Mouse (Mus musculus) forebrain, postnatal 0 days (tissue): ENCODE results near the gene 1810024B03Rik. TPM values are rescaled to one million over a fixed set of nuclear protein-coding genes. Genes with fewer than 3 reads are reported as not detected.
"Not testable (repeated sequence)": the region's sequence is repeated elsewhere in the genome, so short reads cannot be mapped to it uniquely, and the experiment has no call there.

ENCODE experiments used
- ATAC-seq: fragments of 200-750 bp; cut with Nextera tagmentation; 2 replicates; pipeline ENCODE4 v1.8.0; 2017; ENCODE audit warnings: mild to moderate bottlenecking, moderate library complexity
- DNase-seq: peaks from one replicate; pipeline ENCODE4 v3.0.0-alpha.2; 2015
- H3K27ac ChIP-seq: fragments of 300-500 bp; sonication (generic); 2 replicates; pipeline ENCODE4 v1.5.1; 2014; ENCODE audit warnings: low read depth, mild to moderate bottlenecking, antibody characterized with exemption, low read length, moderate library complexity, mixed read lengths
- H3K27me3 ChIP-seq: fragments of 300-500 bp; sonication (generic); 2 replicates; pipeline ENCODE4 v1.6.1; 2014; ENCODE audit warnings: mild to moderate bottlenecking, low read length, mixed read lengths; ENCODE audit not compliant: insufficient read depth
- H3K36me3 ChIP-seq: fragments of 300-500 bp; sonication (generic); 2 replicates; pipeline ENCODE4 v1.6.1; 2014; ENCODE audit warnings: mild to moderate bottlenecking, moderate library complexity; ENCODE audit not compliant: insufficient read depth
- H3K4me1 ChIP-seq: fragments of 300-500 bp; sonication (generic); 2 replicates; pipeline ENCODE4 v1.6.1; 2014; ENCODE audit warnings: antibody characterized with exemption; ENCODE audit not compliant: insufficient read depth
- H3K4me2 ChIP-seq: fragments of 300-500 bp; sonication (generic); 2 replicates; pipeline ENCODE4 v1.6.1; 2014; ENCODE audit warnings: low read depth, mild to moderate bottlenecking, moderate library complexity
- H3K4me3 ChIP-seq: fragments of 300-500 bp; sonication (generic); 2 replicates; pipeline ENCODE4 v1.5.1; 2014; ENCODE audit warnings: low read depth, low read length, mixed read lengths
- H3K9ac ChIP-seq: fragments of 300-500 bp; sonication (generic); 2 replicates; pipeline ENCODE4 v1.6.1; 2014; ENCODE audit warnings: mild to moderate bottlenecking
- H3K9me3 ChIP-seq: fragments of 300-500 bp; sonication (generic); 2 replicates; pipeline ENCODE4 v1.6.1; 2016; ENCODE audit warnings: low read length
- CTCF ChIP-seq: sonication (generic); IDR thresholded peaks from 2 replicates; pipeline ENCODE4 v1.5.1; 2016; ENCODE audit warnings: antibody characterized with exemption, control low read depth, low read depth
- WGBS: fragments of 180-500 bp; shearing (Covaris S2); extraction: QIAGEN DNeasy Blood & Tissue Kit; methylation state at CpG from one replicate; pipeline ENCODE4 v1.1.7; 2014; 5-methylcytosine and 5-hydroxymethylcytosine counted together
- polyA plus RNA-seq: library from polyadenylated mRNA; unstranded; fragments of >200 nt; fragmentation: Nextera tagmentation; extraction: Ambion mirVana; gene quantifications from 2 replicates; pipeline ENCODE4 v1.2.1, GENCODE M21; 2015
- total RNA-seq: library from RNA; depleted of rRNA; stranded (reverse); fragments of >200 nt; gene quantifications from 2 replicates; pipeline ENCODE4 v1.2.3, GENCODE M21; 2014

The 1810024B03Rik gene
- total and polyA plus RNA-seq, 2 experiments from 2014 or later: 0.48 to 0.96 TPM

DNA sequence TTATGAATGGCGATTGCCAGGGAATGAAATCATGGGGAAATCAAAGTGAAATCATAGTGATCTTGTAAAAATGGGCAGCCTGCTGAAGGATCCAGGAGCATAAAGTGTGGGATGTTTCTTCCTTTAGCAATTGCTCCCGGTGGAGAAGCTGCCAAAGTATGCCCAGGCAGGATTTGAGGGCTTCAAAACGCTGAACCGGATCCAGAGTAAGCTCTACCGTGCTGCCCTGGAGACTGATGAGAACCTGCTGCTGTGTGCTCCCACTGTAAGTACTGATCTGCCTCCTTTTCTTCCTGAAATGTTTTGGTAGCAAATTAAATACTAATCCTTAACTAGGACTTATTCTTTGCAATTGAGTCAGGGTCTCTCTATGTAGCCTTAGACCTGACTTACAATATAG, 9.7 kb upstream of the 1810024B03Rik start:
- no peak overlapping the region for H3K9ac ChIP-seq
- WGBS: 100% methylated on average over 5 of the region's 5 CpGs
- TF ChIP-seq CTCF: no peak
- H3K36me3 ChIP-seq: peaks cover 97% of the 10 kb centered on the region
- no peak overlapping the region for H3K4me2 ChIP-seq
- H3K27me3 ChIP-seq: no peaks in the 10 kb centered on the region
- DNase-seq: no peak
- no peak for ATAC-seq
- no peaks in the 10 kb centered on the region for H3K4me1 ChIP-seq
- no peak overlapping the region for H3K27ac ChIP-seq
- no peaks in the 10 kb centered on the region for H3K9me3 ChIP-seq
- H3K4me3 ChIP-seq: no peak overlapping the region

DNA sequence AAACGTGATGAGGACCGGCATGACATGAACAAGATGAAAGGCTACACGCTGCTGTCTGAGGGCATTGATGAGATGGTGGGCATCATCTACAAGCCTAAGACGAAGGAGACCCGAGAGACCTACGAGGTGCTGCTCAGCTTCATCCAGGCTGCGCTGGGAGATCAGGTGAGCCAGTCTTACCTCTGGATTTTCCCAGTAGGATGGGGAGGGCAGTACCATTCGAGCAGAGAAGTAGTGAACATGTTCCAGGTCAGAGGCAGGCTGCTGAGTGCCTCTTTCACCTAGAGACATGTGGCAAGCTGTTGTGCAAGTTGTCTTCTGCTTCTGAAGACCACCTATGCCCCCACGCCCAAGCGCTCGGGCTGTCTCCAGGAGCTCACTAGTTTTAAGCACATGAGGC, 2.6 kb upstream of the 1810024B03Rik start:
- Histone ChIP-seq H3K9ac (no peak overlapping the region), H3K9me3 (no peaks in the 10 kb centered on the region), H3K4me1 (no peaks in the 10 kb centered on the region), H3K27ac (no peak overlapping the region), H3K4me2 (no peak overlapping the region), H3K27me3 (no peaks in the 10 kb centered on the region), H3K36me3 (peaks cover 53% of the 10 kb centered on the region), H3K4me3 (no peak overlapping the region)
- 95% methylated on average over 11 of the region's 11 CpGs for WGBS
- DNase-seq: no peak
- ATAC-seq: no peak
- TF ChIP-seq CTCF: no peak

DNA sequence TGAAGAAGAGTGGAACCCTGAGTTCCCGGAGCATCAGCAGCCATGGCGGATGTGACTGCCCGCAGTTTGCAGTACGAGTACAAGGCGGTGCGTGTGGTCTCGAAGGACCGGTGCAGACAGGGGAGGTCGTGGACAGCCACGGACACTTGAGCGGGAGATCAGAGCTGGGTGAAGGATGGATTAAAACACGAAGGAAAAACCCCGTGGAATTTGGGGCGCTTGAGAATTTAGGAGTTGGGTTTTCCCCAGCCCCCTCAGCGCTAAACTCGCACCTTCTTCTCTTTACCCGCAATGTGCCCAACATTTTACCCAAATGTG, 331 bp upstream of the 1810024B03Rik start:
- Histone ChIP-seq H3K4me3 (peak overlapping the region; percentile 95), H3K36me3 (peaks cover 31% of the 10 kb centered on the region), H3K9ac (peak overlapping the region; percentile 87), H3K4me1 (no peaks in the 10 kb centered on the region), H3K27ac (peak overlapping the region; percentile 80), H3K9me3 (no peaks in the 10 kb centered on the region), H3K4me2 (peak overlapping the region; percentile 70), H3K27me3 (no peaks in the 10 kb centered on the region)
- no peak for ATAC-seq
- DNase-seq: no peak
- no peak for TF ChIP-seq CTCF
- under 1% methylated on average over 17 of the region's 17 CpGs for WGBS

DNA sequence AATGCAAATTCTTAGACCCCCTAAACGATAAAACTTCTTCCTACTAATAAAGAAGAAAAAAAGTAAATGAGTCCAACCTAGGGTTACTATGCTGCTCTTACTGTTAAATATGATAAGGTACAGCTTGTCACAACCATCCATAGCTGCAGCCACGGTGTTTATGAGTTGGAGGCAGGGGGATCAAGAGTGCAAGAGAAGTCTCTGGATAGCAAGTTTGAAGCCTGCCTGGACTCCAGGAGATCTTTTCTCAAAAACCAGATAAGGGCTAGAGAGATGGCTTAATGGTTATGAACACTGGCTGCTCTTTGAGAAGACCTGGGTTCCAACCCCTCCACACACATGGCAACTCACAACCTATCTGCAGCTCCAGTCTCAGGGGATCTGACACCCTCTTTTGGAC, 1.2 kb downstream of the 1810024B03Rik start:
- Histone ChIP-seq H3K9ac (no peak overlapping the region), H3K4me3 (no peak overlapping the region), H3K36me3 (peaks cover 16% of the 10 kb centered on the region), H3K4me2 (no peak overlapping the region), H3K27ac (no peak overlapping the region), H3K27me3 (no peaks in the 10 kb centered on the region), H3K9me3 (no peaks in the 10 kb centered on the region), H3K4me1 (no peaks in the 10 kb centered on the region)
- no peak for TF ChIP-seq CTCF
- ATAC-seq (no peak), DNase-seq (no peak)
- WGBS: 95% methylated on average over 2 of the region's 2 CpGs

DNA sequence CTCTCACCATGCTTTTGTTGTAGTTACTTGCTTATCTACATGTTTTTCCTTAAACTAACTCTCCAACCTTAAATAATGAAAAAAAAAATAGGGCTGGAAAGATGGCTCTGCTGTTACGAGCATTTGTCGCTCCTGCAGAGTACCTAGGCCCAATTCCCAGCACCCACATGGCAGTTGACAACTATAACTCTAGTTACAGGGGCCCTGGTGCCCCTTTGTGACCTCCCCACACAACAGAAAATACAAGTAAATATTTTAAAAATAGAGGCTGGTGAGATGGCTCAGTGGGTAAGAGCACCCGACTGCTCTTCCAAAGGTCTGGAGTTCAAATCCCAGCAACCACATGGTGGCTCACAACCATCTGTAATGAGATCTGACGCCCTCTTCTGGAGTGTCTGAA, 2.1 kb downstream of the 1810024B03Rik start:
- not testable (repeated sequence) for H3K4me1 ChIP-seq, H3K27ac ChIP-seq, H3K9ac ChIP-seq, H3K36me3 ChIP-seq, H3K4me2 ChIP-seq, H3K4me3 ChIP-seq, H3K9me3 ChIP-seq, H3K27me3 ChIP-seq, DNase-seq, ATAC-seq
- 78% methylated on average over 4 of the region's 4 CpGs for WGBS

DNA sequence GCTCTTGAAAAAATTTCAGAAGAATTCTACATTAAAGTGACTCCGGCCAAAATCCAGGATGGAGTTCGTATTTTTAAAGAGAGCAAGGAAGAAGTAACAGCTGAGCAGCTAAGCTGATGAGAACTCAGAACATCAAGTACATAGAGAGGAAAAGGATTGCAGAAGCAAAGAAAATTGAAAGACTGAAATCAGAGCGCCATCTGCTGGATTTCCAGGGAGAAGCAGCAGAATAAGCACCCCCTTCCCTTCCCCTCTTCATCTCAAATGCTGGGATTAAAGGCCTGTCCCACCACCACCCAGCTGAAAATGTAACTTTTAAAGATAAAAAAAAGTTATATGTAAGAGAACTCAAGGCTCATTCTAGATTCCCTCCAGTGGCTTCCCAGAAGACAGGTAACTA, 3.1 kb downstream of the 1810024B03Rik start:
- Histone ChIP-seq H3K27ac (no peak overlapping the region), H3K36me3 (no peaks in the 10 kb centered on the region; the same call in 1 of the 2 replicates), H3K27me3 (no peaks in the 10 kb centered on the region), H3K9me3 (no peaks in the 10 kb centered on the region), H3K4me2 (no peak overlapping the region), H3K4me1 (no peaks in the 10 kb centered on the region), H3K4me3 (no peak overlapping the region), H3K9ac (no peak overlapping the region)
- DNase-seq: peak; percentile 81
- 33% methylated on average over 3 of the region's 3 CpGs for WGBS
- no peak for ATAC-seq
- peak; percentile 86 for TF ChIP-seq CTCF

DNA sequence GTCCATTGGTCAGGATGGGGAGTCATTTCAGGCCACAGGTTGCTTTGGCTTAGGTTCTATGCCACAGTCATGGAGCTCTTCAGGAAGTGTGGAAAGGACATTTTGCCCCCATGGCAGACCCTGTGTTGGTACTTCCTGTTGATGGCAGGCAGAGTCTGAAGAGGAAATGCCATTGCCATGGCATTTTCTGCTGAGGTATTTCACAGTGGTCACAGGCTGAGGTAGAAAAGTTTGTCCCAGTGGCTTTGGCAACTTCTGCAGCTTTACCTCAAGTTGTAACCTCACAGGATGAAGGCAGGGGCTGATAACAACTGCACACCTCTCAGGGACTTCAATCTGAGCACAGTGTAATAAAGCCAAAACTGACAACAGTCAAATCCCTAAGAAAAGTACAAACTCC, 18.5 kb downstream of the 1810024B03Rik start:
- no peak overlapping the region for H3K4me2 ChIP-seq
- no peak overlapping the region for H3K4me3 ChIP-seq
- no peak overlapping the region for H3K9ac ChIP-seq
- no peaks in the 10 kb centered on the region for H3K27me3 ChIP-seq
- DNase-seq: no peak
- H3K27ac ChIP-seq: no peak overlapping the region
- no peaks in the 10 kb centered on the region for H3K9me3 ChIP-seq
- no peaks in the 10 kb centered on the region for H3K36me3 ChIP-seq
- TF ChIP-seq CTCF: no peak
- no peaks in the 10 kb centered on the region for H3K4me1 ChIP-seq
- no peak for ATAC-seq
